Mouse (Mus musculus) myocyte (in vitro differentiated cells): ENCODE measurements around the gene Jagn1. TPM values are rescaled to one million over a fixed set of nuclear protein-coding genes. Genes with fewer than 3 reads are reported as not detected.

Experiments used
- H3K27me3 ChIP-seq: one replicate; pipeline ENCODE4 v1.6.1; 2011; ENCODE audit not compliant: control insufficient read depth, insufficient read depth, insufficient read length
- H3K36me3 ChIP-seq: one replicate; pipeline ENCODE4 v1.6.1; 2011; ENCODE audit not compliant: control insufficient read depth, insufficient read depth
- H3K4me2 ChIP-seq: one replicate; pipeline ENCODE4 v1.6.1; 2011; ENCODE audit warnings: low read depth, control low read depth
- H3K4me3 ChIP-seq: one replicate; pipeline ENCODE4 v1.5.1; 2011; ENCODE audit warnings: mild to moderate bottlenecking, control low read depth, moderate library complexity
- H3K79me2 ChIP-seq: one replicate; pipeline ENCODE4 v1.6.1; 2011; ENCODE audit not compliant: control insufficient read depth, insufficient read depth
- H3ac ChIP-seq: one replicate; pipeline ENCODE4 v1.6.1; 2011; ENCODE audit not compliant: control insufficient read depth, insufficient read length
- CEBPB ChIP-seq: IDR thresholded peaks from 2 replicates; pipeline ENCODE4 v1.6.1; 2011; ENCODE audit warnings: mild to moderate bottlenecking, moderate library complexity; ENCODE audit not compliant: poor library complexity, insufficient read depth, severe bottlenecking
- E2F4 ChIP-seq: IDR thresholded peaks from one replicate; pipeline ENCODE4 v1.6.1; 2011; ENCODE audit warnings: mild to moderate bottlenecking, control low read depth, moderate library complexity; ENCODE audit not compliant: insufficient read depth
- MAX ChIP-seq: IDR thresholded peaks from one replicate; pipeline ENCODE4 v1.6.1; 2011; ENCODE audit warnings: low read depth, mild to moderate bottlenecking, control low read depth
- MYOD1 ChIP-seq, 3 experiments: IDR thresholded peaks; one replicate each; pipeline ENCODE4 v1.6.1; 2011; ENCODE audit warnings: control low read depth in 2 of 3, low read depth in 2 of 3, mild to moderate bottlenecking in 2 of 3, moderate library complexity in 1 of 3; ENCODE audit not compliant: insufficient read length in 2 of 3, control insufficient read depth in 1 of 3
- MYOG ChIP-seq, 3 experiments: IDR thresholded peaks; one replicate each; pipeline ENCODE4 v1.6.1; 2011; ENCODE audit warnings: control low read depth in 2 of 3, low read depth in 2 of 3, mild to moderate bottlenecking in 2 of 3; ENCODE audit not compliant: insufficient read length in 2 of 3, control insufficient read depth in 1 of 3, insufficient read depth in 1 of 3
- POLR2A ChIP-seq: IDR thresholded peaks from one replicate; pipeline ENCODE4 v1.6.1; 2011; ENCODE audit warnings: low read depth, mild to moderate bottlenecking, control low read depth, moderate library complexity; ENCODE audit not compliant: insufficient read length
- POLR2AphosphoS2 ChIP-seq: IDR thresholded peaks from one replicate; pipeline ENCODE4 v1.6.1; 2011; ENCODE audit warnings: low read depth, control low read depth; ENCODE audit not compliant: insufficient read length
- REST ChIP-seq: IDR thresholded peaks from one replicate; pipeline ENCODE4 v1.6.1; 2011; ENCODE audit warnings: mild to moderate bottlenecking, control low read depth, moderate library complexity; ENCODE audit not compliant: insufficient read depth, insufficient read length
- SRF ChIP-seq: IDR thresholded peaks from one replicate; pipeline ENCODE4 v1.6.1; 2011; ENCODE audit warnings: low read depth; ENCODE audit not compliant: control insufficient read depth, insufficient read length
- TCF12 ChIP-seq: IDR thresholded peaks from one replicate; pipeline ENCODE4 v1.6.1; 2011; ENCODE audit warnings: mild to moderate bottlenecking, control low read depth; ENCODE audit not compliant: poor library complexity, insufficient read depth, severe bottlenecking
- TCF3 ChIP-seq: IDR thresholded peaks from one replicate; pipeline ENCODE4 v1.6.1; 2011; ENCODE audit warnings: low read depth, control low read depth; ENCODE audit not compliant: insufficient read length
- USF1 ChIP-seq: IDR thresholded peaks from one replicate; pipeline ENCODE4 v1.6.1; 2011; ENCODE audit warnings: low read depth, mild to moderate bottlenecking, control low read depth, moderate library complexity
- polyA plus RNA-seq: library from polyadenylated mRNA; unstranded; fragments of >200 nt; fragmentation: generic; extraction: Trizol; gene quantifications from one replicate; pipeline ENCODE4 v1.2.1, GENCODE M21; 2012; ENCODE audit warnings: missing spikeins

Jagn1 gene
- polyA plus RNA-seq, 1 experiment: 92.7 TPM

GRCm38 (mm10) chr6:113443091-113443490, 722 bp downstream of the Jagn1 start:
- peaks cover 18% of the 10 kb centered on the region for H3K79me2 ChIP-seq
- peak overlapping the region; percentile 86 for H3K4me2 ChIP-seq
- peak overlapping the region; percentile 61 for H3ac ChIP-seq
- H3K27me3 ChIP-seq: no peaks in the 10 kb centered on the region
- peak overlapping the region; percentile 72 for H3K4me3 ChIP-seq
- H3K36me3 ChIP-seq: peaks cover 17% of the 10 kb centered on the region
- TF ChIP-seq USF1: no peak
- no peak for TF ChIP-seq CEBPB
- TF ChIP-seq MYOD1 (IDR thresholded peaks at IDR 0.05; ENCODE audit: control insufficient read depth in 1 of 3, insufficient read length in 2 of 3, low read depth in 2 of 3): no peak
- no peak for TF ChIP-seq E2F4
- TF ChIP-seq POLR2A: no peak
- TF ChIP-seq SRF: no peak
- TF ChIP-seq POLR2AphosphoS2: no peak
- no peak for TF ChIP-seq TCF3
- TF ChIP-seq TCF12: no peak
- TF ChIP-seq MAX: no peak
- no peak for TF ChIP-seq REST
- no peak for TF ChIP-seq MYOG (IDR thresholded peaks at IDR 0.05; ENCODE audit: control insufficient read depth in 1 of 3, insufficient read depth in 1 of 3, insufficient read length in 2 of 3, low read depth in 2 of 3)

GRCm38 (mm10) chr6:113444207-113444965, 2.0 kb downstream of the Jagn1 start:
- Histone ChIP-seq H3K27me3 (no peaks in the 10 kb centered on the region), H3K4me2 (no peak overlapping the region), H3K4me3 (no peak overlapping the region), H3ac (no peak overlapping the region), H3K79me2 (peaks cover 18% of the 10 kb centered on the region), H3K36me3 (peaks cover 18% of the 10 kb centered on the region)
- TF ChIP-seq CEBPB: peak; percentile 45; the same call in 1 of the 2 replicates
- no peak for TF ChIP-seq SRF

- Histone ChIP-seq H3K4me2 (no peak overlapping the region), H3K27me3 (no peaks in the 10 kb centered on the region), H3ac (no peak overlapping the region), H3K79me2 (peaks cover 17% of the 10 kb centered on the region), H3K4me3 (no peak overlapping the region), H3K36me3 (peaks cover 18% of the 10 kb centered on the region)
- TF ChIP-seq MYOG (IDR thresholded peaks at IDR 0.05; ENCODE audit: control insufficient read depth in 1 of 3, insufficient read depth in 1 of 3, insufficient read length in 2 of 3, low read depth in 2 of 3): no peak
- TF ChIP-seq SRF: no peak
- TF ChIP-seq MAX: no peak
- no peak for TF ChIP-seq POLR2AphosphoS2
- no peak for TF ChIP-seq TCF3
- no peak for TF ChIP-seq TCF12
- no peak for TF ChIP-seq USF1
- no peak for TF ChIP-seq MYOD1 (IDR thresholded peaks at IDR 0.05; ENCODE audit: control insufficient read depth in 1 of 3, insufficient read length in 2 of 3, low read depth in 2 of 3)
- TF ChIP-seq POLR2A: no peak
- no peak for TF ChIP-seq REST
- TF ChIP-seq CEBPB: no peak
- TF ChIP-seq E2F4: no peak
Observed at GRCm38 (mm10) chr6:113447639-113448038, 5.3 kb downstream of the Jagn1 start.

GRCm38 (mm10) chr6:113451839-113452238, 9.5 kb downstream of the Jagn1 start:
- Histone ChIP-seq H3K79me2 (no peaks in the 10 kb centered on the region), H3ac (no peak overlapping the region), H3K4me3 (no peak overlapping the region), H3K27me3 (peaks cover under 1% of the 10 kb centered on the region), H3K36me3 (peaks cover 12% of the 10 kb centered on the region), H3K4me2 (peak overlapping the region; percentile 30)
- TF ChIP-seq REST (no peak), MAX (no peak), POLR2A (no peak), USF1 (no peak), POLR2AphosphoS2 (no peak), MYOD1 (IDR thresholded peaks at IDR 0.05; ENCODE audit: control insufficient read depth in 1 of 3, insufficient read length in 2 of 3, low read depth in 2 of 3) (no peak), MYOG (IDR thresholded peaks at IDR 0.05; ENCODE audit: control insufficient read depth in 1 of 3, insufficient read depth in 1 of 3, insufficient read length in 2 of 3, low read depth in 2 of 3) (no peak), TCF12 (no peak), CEBPB (no peak), SRF (no peak), E2F4 (no peak), TCF3 (no peak)

GRCm38 (mm10) chr6:113455007-113455406, 12.6 kb downstream of the Jagn1 start:
- Histone ChIP-seq H3K36me3 (no peaks in the 10 kb centered on the region), H3K4me2 (no peak overlapping the region), H3K79me2 (no peaks in the 10 kb centered on the region), H3K4me3 (no peak overlapping the region), H3K27me3 (peaks cover 29% of the 10 kb centered on the region), H3ac (no peak overlapping the region)
- TF ChIP-seq POLR2AphosphoS2 (no peak), MYOG (IDR thresholded peaks at IDR 0.05; ENCODE audit: control insufficient read depth in 1 of 3, insufficient read depth in 1 of 3, insufficient read length in 2 of 3, low read depth in 2 of 3) (no peak), E2F4 (no peak), SRF (no peak), CEBPB (no peak), MAX (no peak)
